Mouse (Mus musculus) midbrain, postnatal 0 days (tissue): ENCODE measurements around the gene Mnt. TPM values are rescaled to one million over a fixed set of nuclear protein-coding genes. Genes with fewer than 3 reads are reported as not detected.
A peak's percentile ranks its signal among the peaks of the same experiment; 100 is the strongest.
"Not testable (repeated sequence)": the region's sequence is repeated elsewhere in the genome, so short reads cannot be mapped to it uniquely, and the experiment has no call there.

Experiments
- ATAC-seq: fragments of 200-750 bp; cut with Nextera tagmentation; 2 replicates; pipeline ENCODE4 v1.8.0; 2017; ENCODE audit warnings: moderate number of reproducible peaks, mild to moderate bottlenecking, moderate TSS enrichment, moderate library complexity; ENCODE audit not compliant: low FRiP score
- DNase-seq: peaks from one replicate; pipeline ENCODE4 v3.0.0-alpha.2; 2015; ENCODE audit warnings: low spot score
- H3K27ac ChIP-seq: fragments of 300-500 bp; sonication (generic); 2 replicates; pipeline ENCODE4 v1.5.1; 2014; ENCODE audit warnings: low read depth, mild to moderate bottlenecking, low read length, mixed read lengths
- H3K27me3 ChIP-seq: fragments of 300-500 bp; sonication (generic); 2 replicates; pipeline ENCODE4 v1.6.1; 2014; ENCODE audit warnings: low read length, control low read depth, mixed read lengths; ENCODE audit not compliant: insufficient read depth
- H3K36me3 ChIP-seq: fragments of 300-500 bp; sonication (generic); 2 replicates; pipeline ENCODE4 v1.6.1; 2014; ENCODE audit warnings: low read length, control low read depth, mixed read lengths; ENCODE audit not compliant: insufficient read depth
- H3K4me1 ChIP-seq: fragments of 300-500 bp; sonication (generic); 2 replicates; pipeline ENCODE4 v1.6.1; 2014; ENCODE audit warnings: mild to moderate bottlenecking, control low read depth, antibody characterized with exemption, low read length, mixed read lengths; ENCODE audit not compliant: insufficient read depth
- H3K4me2 ChIP-seq: fragments of 300-500 bp; sonication (generic); 2 replicates; pipeline ENCODE4 v1.6.1; 2014; ENCODE audit warnings: low read depth, mild to moderate bottlenecking, low read length, mixed read lengths; ENCODE audit not compliant: poor library complexity, severe bottlenecking
- H3K4me3 ChIP-seq: fragments of 300-500 bp; sonication (generic); 2 replicates; pipeline ENCODE4 v1.5.1; 2014; ENCODE audit warnings: low read depth, mild to moderate bottlenecking, low read length, moderate library complexity
- H3K9ac ChIP-seq: fragments of 300-500 bp; sonication (generic); replicated peaks from 2 replicates; pipeline ENCODE4 v1.6.1; 2014; ENCODE audit warnings: mild to moderate bottlenecking, low read length, moderate library complexity, mixed read lengths; ENCODE audit not compliant: poor library complexity, severe bottlenecking
- H3K9me3 ChIP-seq: fragments of 300-500 bp; sonication (generic); 2 replicates; pipeline ENCODE4 v1.6.1; 2016; ENCODE audit warnings: low read length, control low read depth
- CTCF ChIP-seq: IDR thresholded peaks from 2 replicates; pipeline ENCODE4 v1.5.1; 2016; ENCODE audit warnings: antibody characterized with exemption, mild to moderate bottlenecking
- WGBS: fragments of 180-500 bp; shearing (Covaris S2); extraction: QIAGEN DNeasy Blood & Tissue Kit; methylation state at CpG from one replicate; pipeline ENCODE4 v1.1.7; 2014; 5-methylcytosine and 5-hydroxymethylcytosine counted together
- polyA plus RNA-seq: library from polyadenylated mRNA; unstranded; fragments of >200 nt; fragmentation: Nextera tagmentation; extraction: Ambion mirVana; gene quantifications from 2 replicates; pipeline ENCODE4 v1.2.1, GENCODE M21; 2015
- total RNA-seq: library from RNA; depleted of rRNA; stranded (reverse); fragments of >200 nt; gene quantifications from 2 replicates; pipeline ENCODE4 v1.2.3, GENCODE M21; 2014

Gene Mnt
- total and polyA plus RNA-seq, 2 experiments from 2014 or later = 8.4 to 17.6 TPM

DNA sequence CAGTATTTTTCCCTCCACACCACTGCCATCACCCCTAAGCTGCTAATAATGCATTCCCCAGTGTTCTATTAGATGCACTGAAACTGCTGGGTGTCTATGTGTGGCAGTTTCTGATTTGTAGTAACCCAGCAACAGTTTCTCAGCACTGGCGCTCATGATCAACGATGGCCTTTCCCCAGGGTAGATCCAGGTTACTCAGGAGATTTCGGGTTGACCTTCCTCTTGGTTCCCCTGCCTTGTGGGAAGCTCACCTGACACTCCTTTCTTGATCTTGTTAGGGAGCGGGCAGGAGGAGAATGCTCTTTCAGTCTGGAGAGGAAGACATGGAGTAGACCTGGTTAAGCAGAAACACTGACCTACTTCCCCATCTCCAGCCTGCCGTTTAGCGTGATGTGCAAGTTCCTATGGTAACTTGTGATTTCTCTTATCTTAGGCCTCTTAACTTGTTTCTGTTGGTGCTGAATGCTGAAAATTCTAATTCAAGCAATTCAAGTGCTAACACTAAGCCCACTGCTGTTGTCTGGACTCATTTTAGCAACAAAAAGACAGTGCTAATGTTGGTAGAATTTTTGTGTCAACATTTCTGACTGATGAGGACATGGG lies 22.4 kb upstream of the Mnt start:
- whole genome bisulfite sequencing = 92% methylated on average over 6 of the region's 6 CpGs
- no peak overlapping the region for H3K9ac ChIP-seq

DNA sequence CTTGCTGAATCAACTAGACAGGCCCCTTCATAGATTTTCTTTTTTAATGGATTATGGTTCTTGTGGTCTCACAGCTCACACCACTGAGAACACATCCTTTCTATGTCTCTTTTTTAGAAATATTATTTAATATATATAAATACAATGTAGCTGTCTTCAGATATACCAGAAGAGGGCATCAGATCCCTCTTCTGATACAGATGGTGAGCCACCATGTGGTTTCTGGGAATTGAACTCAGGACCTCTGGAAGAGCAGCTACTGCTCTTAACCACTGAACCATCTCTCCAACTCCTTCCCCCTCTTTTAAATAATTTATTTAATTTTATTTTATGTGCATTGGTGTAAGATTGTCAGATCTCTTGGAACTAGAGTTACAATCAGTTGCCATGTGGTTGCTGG lies 20.6 kb upstream of the Mnt start:
- TF ChIP-seq CTCF = no peak
- Histone ChIP-seq H3K4me1 (no peaks in the 10 kb centered on the region), H3K4me3 (no peak overlapping the region), H3K27ac (no peak overlapping the region), H3K9ac (no peak overlapping the region), H3K4me2 (no peak overlapping the region), H3K9me3 (no peaks in the 10 kb centered on the region), H3K27me3 (no peaks in the 10 kb centered on the region), H3K36me3 (peaks cover 14% of the 10 kb centered on the region)
- DNase-seq (no peak), ATAC-seq (no peak)

More for the DNA sequence above, 22.4 kb upstream of the Mnt start:
- H3K4me3 ChIP-seq = no peak overlapping the region
- no peak overlapping the region for H3K4me2 ChIP-seq
- no peak overlapping the region for H3K27ac ChIP-seq
- no peak for TF ChIP-seq CTCF
- ATAC-seq = no peak
- no peaks in the 10 kb centered on the region for H3K27me3 ChIP-seq
- peaks cover 22% of the 10 kb centered on the region for H3K36me3 ChIP-seq
- DNase-seq = no peak
- no peaks in the 10 kb centered on the region for H3K4me1 ChIP-seq
- no peaks in the 10 kb centered on the region for H3K9me3 ChIP-seq

DNA sequence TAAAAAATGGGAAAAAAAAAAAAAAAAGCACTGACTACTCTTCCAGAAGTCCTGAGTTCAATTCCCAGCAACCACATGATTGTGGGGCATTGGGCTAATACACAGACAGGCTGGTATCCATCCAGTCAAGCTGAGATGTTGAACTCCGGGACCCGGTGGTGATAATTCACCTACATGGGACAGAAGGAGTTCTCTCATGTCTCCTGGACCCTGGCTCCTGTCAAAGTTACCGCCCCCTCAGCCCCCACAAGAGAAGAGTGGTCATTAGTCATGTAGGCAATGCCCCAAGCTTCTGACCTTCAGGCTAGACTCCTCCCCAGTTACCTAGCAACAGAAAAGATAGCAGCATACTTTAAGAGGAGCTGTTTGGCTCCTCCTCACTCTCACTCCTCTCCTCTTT lies 19.7 kb upstream of the Mnt start:
- H3K4me1 ChIP-seq, DNase-seq, H3K27me3 ChIP-seq, ATAC-seq, H3K9ac ChIP-seq, H3K4me2 ChIP-seq, H3K9me3 ChIP-seq, H3K27ac ChIP-seq, H3K4me3 ChIP-seq: not testable (repeated sequence)
- 93% methylated on average over 3 of the region's 3 CpGs for WGBS
- H3K36me3 ChIP-seq = peaks cover 14% of the 10 kb centered on the region

DNA sequence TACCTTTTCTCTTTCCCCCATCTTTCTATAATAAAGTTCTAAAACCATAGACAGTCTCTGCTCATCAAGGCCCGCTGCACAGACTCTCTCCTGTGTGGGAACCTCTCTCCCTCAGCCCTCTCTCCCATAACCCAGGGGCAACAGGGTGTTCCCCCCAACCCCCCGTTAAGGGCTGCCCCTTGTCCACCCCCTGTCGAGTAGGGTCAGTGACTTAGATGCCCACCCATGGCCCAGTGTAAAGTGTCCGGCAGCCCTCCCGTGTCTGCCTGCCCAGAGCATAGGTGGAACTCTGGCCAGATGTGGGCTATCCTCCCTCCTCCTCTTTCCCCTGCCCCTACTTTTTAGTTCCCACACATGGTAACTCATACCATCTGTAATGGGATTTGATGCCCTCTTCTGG lies 19.2 kb upstream of the Mnt start:
- WGBS = 83% methylated on average over 5 of the region's 5 CpGs
- no peak overlapping the region for H3K9ac ChIP-seq
- no peaks in the 10 kb centered on the region for H3K27me3 ChIP-seq
- DNase-seq (no peak), ATAC-seq (no peak)
- no peak overlapping the region for H3K4me3 ChIP-seq
- no peak overlapping the region for H3K4me2 ChIP-seq
- H3K27ac ChIP-seq = no peak overlapping the region
- no peak for TF ChIP-seq CTCF
- H3K36me3 ChIP-seq = peaks cover 9% of the 10 kb centered on the region
- no peaks in the 10 kb centered on the region for H3K9me3 ChIP-seq
- H3K4me1 ChIP-seq = no peaks in the 10 kb centered on the region

DNA sequence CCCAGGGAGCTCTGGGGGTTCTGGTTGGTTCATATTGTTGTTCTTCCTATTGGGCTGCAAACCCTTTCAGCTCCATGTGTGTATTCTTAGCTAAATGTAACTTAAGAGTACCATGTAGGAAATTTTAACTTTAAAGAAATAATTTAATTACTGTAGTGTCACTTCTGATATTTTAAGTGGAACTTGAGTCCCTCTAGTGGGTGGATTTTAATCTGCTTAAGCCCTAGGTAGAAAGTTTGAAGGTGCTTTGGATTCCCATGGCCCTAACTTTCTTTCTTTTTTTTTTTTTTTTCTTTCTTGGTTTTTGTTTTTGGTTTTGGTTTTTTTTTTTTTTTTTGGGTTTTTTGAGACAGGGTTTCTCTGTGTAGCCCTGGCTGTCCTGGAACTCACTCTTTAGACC lies 14.9 kb upstream of the Mnt start:
- Histone ChIP-seq H3K27ac (no peak overlapping the region), H3K4me1 (no peaks in the 10 kb centered on the region), H3K9me3 (no peaks in the 10 kb centered on the region), H3K4me3 (no peak overlapping the region), H3K9ac (no peak overlapping the region), H3K4me2 (no peak overlapping the region), H3K27me3 (no peaks in the 10 kb centered on the region), H3K36me3 (peaks cover 18% of the 10 kb centered on the region)
- no peak for DNase-seq
- TF ChIP-seq CTCF = peak; percentile 58
- ATAC-seq = no peak

DNA sequence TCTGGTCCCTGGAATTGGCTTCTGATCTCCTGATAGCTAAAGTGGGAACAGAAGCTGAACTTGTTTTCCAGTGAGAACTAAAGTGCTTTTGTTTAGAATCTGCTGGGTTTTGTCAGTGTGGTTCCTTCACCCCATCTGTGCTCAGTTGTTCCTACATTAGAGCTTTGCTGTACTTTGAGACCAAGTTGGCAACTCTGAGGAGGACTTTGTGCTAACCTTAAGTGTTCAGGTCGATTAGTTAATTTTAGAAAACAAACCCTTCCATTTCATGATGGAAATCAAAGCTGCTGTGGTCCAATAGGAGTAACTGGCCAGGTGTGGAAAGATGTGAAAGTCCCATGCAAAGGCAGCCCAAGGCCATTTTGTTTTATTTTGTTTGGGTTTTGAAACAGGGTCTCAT lies 9.8 kb upstream of the Mnt start:
- Histone ChIP-seq H3K27ac (no peak overlapping the region), H3K4me1 (no peaks in the 10 kb centered on the region), H3K4me3 (no peak overlapping the region), H3K27me3 (no peaks in the 10 kb centered on the region), H3K9me3 (no peaks in the 10 kb centered on the region), H3K4me2 (no peak overlapping the region), H3K36me3 (peaks cover 16% of the 10 kb centered on the region), H3K9ac (no peak overlapping the region)
- no peak for DNase-seq
- no peak for ATAC-seq
- no peak for TF ChIP-seq CTCF
- 70% methylated on average over 1 of the region's 1 CpGs for WGBS
